Mouse (Mus musculus) frontal cortex, postnatal 36 days (tissue): ENCODE results near the gene Olfr472.
"Not testable (repeated sequence)": the region's sequence is repeated elsewhere in the genome, so short reads cannot be mapped to it uniquely, and the experiment has no call there.

Experiments
- DNase-seq, 2 experiments: peaks; one replicate each; pipeline ENCODE4 v3.0.0; 2022; ENCODE audit warnings: low spot score in 2 of 2

The Olfr472 gene

GRCm38 (mm10) chr7:107897602-107898001, at the start of gene Olfr472:
Gene Olfr472 (plus strand): TSS chr7:107897902.
- DNase-seq, result no peak

DNA sequence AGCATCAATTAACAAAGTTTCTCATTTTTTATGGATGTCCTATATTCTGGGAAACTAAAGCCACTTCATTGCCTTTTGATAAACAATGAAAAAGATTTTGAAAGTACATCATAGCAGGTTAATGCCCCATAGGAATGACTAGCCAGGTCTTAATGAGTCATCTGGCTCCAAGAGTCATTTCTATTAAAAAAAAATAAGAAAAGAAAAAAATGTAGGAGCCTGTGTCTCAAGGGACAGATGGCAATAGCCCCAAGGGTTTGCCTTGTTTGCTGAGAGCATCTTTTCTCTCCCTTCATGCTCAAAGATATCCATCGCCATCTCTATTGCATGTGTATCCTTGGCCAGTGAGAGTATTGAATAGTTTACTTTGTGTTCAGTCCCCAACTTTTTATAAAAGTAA, 32.4 kb downstream of the Olfr472 start, which contains the start of gene Olfr473:
Gene Olfr473, plus strand, starts transcription at position 301 of the 400 bp plus-strand sequence.
- no peak for DNase-seq

DNA sequence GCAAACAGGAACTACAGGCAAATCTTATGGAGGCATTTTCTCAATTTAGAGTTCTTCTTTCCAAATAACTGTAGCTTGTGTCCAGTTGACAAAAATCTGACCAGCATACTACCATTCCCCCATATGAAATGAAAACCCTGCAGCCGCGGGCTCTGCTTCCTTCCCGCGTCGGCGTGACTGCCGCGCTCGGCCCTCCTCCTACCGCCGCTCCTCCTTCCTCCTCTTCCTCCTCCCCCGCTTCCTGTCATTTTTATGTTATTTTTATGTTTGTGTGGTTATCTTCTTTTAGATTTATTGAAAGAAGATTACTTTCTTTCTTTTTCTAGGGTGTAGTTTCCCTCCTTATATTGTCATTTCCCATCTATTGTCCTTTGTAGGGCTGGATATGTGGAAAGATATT, 54.8 kb downstream of the Olfr472 start:
- not testable (repeated sequence) for DNase-seq

DNA sequence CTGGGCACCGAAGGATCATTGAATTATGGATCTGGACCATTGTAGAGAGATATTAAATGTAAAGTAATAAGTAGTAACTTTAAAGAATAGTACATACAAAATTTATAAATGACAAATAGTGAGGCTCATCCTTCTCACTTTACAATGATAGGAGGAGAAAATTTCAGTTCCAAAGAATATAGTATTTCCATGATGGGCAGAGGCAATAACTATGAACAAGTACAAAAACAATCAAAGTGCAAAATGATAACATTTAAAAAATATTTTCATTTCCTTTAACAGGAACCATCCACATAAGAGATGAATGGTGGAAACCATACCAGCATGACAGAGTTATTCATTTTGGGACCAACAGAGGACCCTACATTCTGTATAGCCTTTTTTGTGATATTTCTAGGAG, 56.6 kb downstream of the Olfr472 start, which contains the start of gene Olfr474:
Gene Olfr474, plus strand, starts transcription at position 301 of the 400 bp plus-strand sequence.
- no peak for DNase-seq
